Mouse (Mus musculus): ENCODE data around the gene Chp1.

- no peak for TF ChIP-seq CTCF (IDR thresholded peaks at IDR 0.05)
- no peak for TF ChIP-seq EP300 (IDR thresholded peaks at IDR 0.05)
Measured at GRCm38 (mm10) chr2:119618199-119618982, 70.9 kb downstream of the Chp1 start, which contains the start of the genes Nusap1 and Oip5.
